Mouse (Mus musculus): ENCODE measurements around the gene Nol8. TPM values are rescaled to one million over a fixed set of nuclear protein-coding genes. Genes with fewer than 3 reads are reported as not detected.

Gene Nol8
- polyA plus RNA-seq (2015; fragmentation: Nextera tagmentation; extraction: Ambion mirVana), result 9.4 and 10.0 TPM in 2 replicates

- H3K27ac ChIP-seq (replicated peaks), result peak within 1 kb of the TSS; percentile 40
- peak within 1 kb of the TSS; percentile 59 for H3K9ac ChIP-seq (ENCODE audit: low read length)
- peak within 1 kb of the TSS; percentile 89 for H3K4me2 ChIP-seq (replicated peaks; ENCODE audit: low read depth)
- no peaks in the 10 kb centered on the region for H3K27me3 ChIP-seq (ENCODE audit: control insufficient read depth, insufficient read depth, low read length)
- peak; percentile 34 for TF ChIP-seq CTCF (IDR thresholded peaks at IDR 0.05; ENCODE audit: low read depth)
- peak; percentile 73 for TF ChIP-seq EP300 (optimal IDR thresholded peaks at IDR 0.05)
- under 1% methylated on average over 62 of the region's 68 CpGs for WGBS
- DNase-seq (ENCODE audit: low spot score) (peak; percentile 100), ATAC-seq (ENCODE audit: low FRiP score, low TSS enrichment) (peak; percentile 100)
- no peaks in the 10 kb centered on the region for H3K4me1 ChIP-seq (replicated peaks; ENCODE audit: control insufficient read depth, insufficient read depth)
- peak within 1 kb of the TSS; percentile 54 for H3K4me3 ChIP-seq (ENCODE audit: low read depth, low read length)
- no peaks in the 10 kb centered on the region for H3K9me3 ChIP-seq (ENCODE audit: control insufficient read depth, low read length)
- no peaks in the 10 kb centered on the region for H3K36me3 ChIP-seq (ENCODE audit: control insufficient read depth, insufficient read depth, low read length)
Measured at GRCm38 (mm10) chr13:49652481-49653179, at the start of gene Nol8, which contains the start of gene Cenpp. Gene Nol8, plus strand, starts transcription at chr13:49653078. Gene Cenpp, minus strand, starts transcription at chr13:49652785.

GRCm38 (mm10) chr13:49603603-49604002, 49.3 kb upstream of the Nol8 start:
- Histone ChIP-seq H3K4me2 (replicated peaks; ENCODE audit: low read depth) (no peak overlapping the region), H3K27ac (replicated peaks) (no peak overlapping the region), H3K4me3 (ENCODE audit: low read depth, low read length) (no peak overlapping the region), H3K36me3 (ENCODE audit: control insufficient read depth, insufficient read depth, low read length) (no peaks in the 10 kb centered on the region), H3K9ac (ENCODE audit: low read length) (no peak overlapping the region), H3K4me1 (replicated peaks; ENCODE audit: control insufficient read depth, insufficient read depth) (no peaks in the 10 kb centered on the region), H3K9me3 (ENCODE audit: control insufficient read depth, low read length) (no peaks in the 10 kb centered on the region), H3K27me3 (ENCODE audit: control insufficient read depth, insufficient read depth, low read length) (no peaks in the 10 kb centered on the region)
- ATAC-seq (ENCODE audit: low FRiP score, low TSS enrichment) (no peak), DNase-seq (ENCODE audit: low spot score) (no peak)
- TF ChIP-seq EP300 (optimal IDR thresholded peaks at IDR 0.05) (no peak), CTCF (IDR thresholded peaks at IDR 0.05; ENCODE audit: low read depth) (no peak)

- H3K36me3 ChIP-seq (ENCODE audit: control insufficient read depth, insufficient read depth, low read length), result no peaks in the 10 kb centered on the region
- peak within 1 kb of the TSS; percentile 39 for H3K4me3 ChIP-seq (ENCODE audit: low read depth, low read length)
- DNase-seq (ENCODE audit: low spot score), result no peak
- no peak for TF ChIP-seq CTCF (IDR thresholded peaks at IDR 0.05; ENCODE audit: low read depth)
- no peak for TF ChIP-seq EP300 (optimal IDR thresholded peaks at IDR 0.05)
- H3K27me3 ChIP-seq (ENCODE audit: control insufficient read depth, insufficient read depth, low read length), result no peaks in the 10 kb centered on the region
- H3K9ac ChIP-seq (ENCODE audit: low read length), result no peak within 1 kb of the TSS
- 51% methylated on average over 4 of the region's 4 CpGs for WGBS
- H3K4me2 ChIP-seq (replicated peaks; ENCODE audit: low read depth), result peak within 1 kb of the TSS; percentile 42
- peak within 1 kb of the TSS; percentile 67; the same call in 1 of the 2 replicates for H3K27ac ChIP-seq (replicated peaks)
- no peaks in the 10 kb centered on the region for H3K9me3 ChIP-seq (ENCODE audit: control insufficient read depth, low read length)
- no peaks in the 10 kb centered on the region for H3K4me1 ChIP-seq (replicated peaks; ENCODE audit: control insufficient read depth, insufficient read depth)
- ATAC-seq (ENCODE audit: low FRiP score, low TSS enrichment), result no peak
Measured at GRCm38 (mm10) chr13:49607714-49608113, 45.2 kb upstream of the Nol8 start, which contains the start of gene Ogn. Gene Ogn, plus strand, starts transcription at chr13:49608046.

- Histone ChIP-seq H3K4me3 (ENCODE audit: low read depth, low read length) (peak overlapping the region; percentile 39), H3K9me3 (ENCODE audit: control insufficient read depth, low read length) (no peaks in the 10 kb centered on the region), H3K4me2 (replicated peaks; ENCODE audit: low read depth) (peak overlapping the region; percentile 42), H3K27ac (replicated peaks) (peak overlapping the region; percentile 67; the same call in 1 of the 2 replicates), H3K9ac (ENCODE audit: low read length) (no peak overlapping the region), H3K36me3 (ENCODE audit: control insufficient read depth, insufficient read depth, low read length) (no peaks in the 10 kb centered on the region), H3K27me3 (ENCODE audit: control insufficient read depth, insufficient read depth, low read length) (no peaks in the 10 kb centered on the region), H3K4me1 (replicated peaks; ENCODE audit: control insufficient read depth, insufficient read depth) (no peaks in the 10 kb centered on the region)
- TF ChIP-seq CTCF (IDR thresholded peaks at IDR 0.05; ENCODE audit: low read depth) (no peak), EP300 (optimal IDR thresholded peaks at IDR 0.05) (no peak)
- WGBS, result 43% methylated on average over 4 of the region's 4 CpGs
- ATAC-seq (ENCODE audit: low FRiP score, low TSS enrichment) (no peak), DNase-seq (ENCODE audit: low spot score) (no peak)
Measured at GRCm38 (mm10) chr13:49608589-49609322, 44.1 kb upstream of the Nol8 start.

GRCm38 (mm10) chr13:49617021-49617420, 35.9 kb upstream of the Nol8 start:
- ATAC-seq (ENCODE audit: low FRiP score, low TSS enrichment), result no peak
- WGBS, result 92% methylated on average over 3 of the region's 3 CpGs
- no peak for TF ChIP-seq EP300 (optimal IDR thresholded peaks at IDR 0.05)
- no peak for TF ChIP-seq CTCF (IDR thresholded peaks at IDR 0.05; ENCODE audit: low read depth)

GRCm38 (mm10) chr13:49618365-49618764, 34.5 kb upstream of the Nol8 start:
- H3K4me2 ChIP-seq (replicated peaks; ENCODE audit: low read depth), result no peak overlapping the region
- no peaks in the 10 kb centered on the region for H3K4me1 ChIP-seq (replicated peaks; ENCODE audit: control insufficient read depth, insufficient read depth)
- no peak overlapping the region for H3K27ac ChIP-seq (replicated peaks)
- DNase-seq (ENCODE audit: low spot score) (no peak), ATAC-seq (ENCODE audit: low FRiP score, low TSS enrichment) (no peak)
- no peak overlapping the region for H3K9ac ChIP-seq (ENCODE audit: low read length)
- H3K9me3 ChIP-seq (ENCODE audit: control insufficient read depth, low read length), result no peaks in the 10 kb centered on the region
- H3K27me3 ChIP-seq (ENCODE audit: control insufficient read depth, insufficient read depth, low read length), result no peaks in the 10 kb centered on the region
- no peak overlapping the region for H3K4me3 ChIP-seq (ENCODE audit: low read depth, low read length)
- no peaks in the 10 kb centered on the region for H3K36me3 ChIP-seq (ENCODE audit: control insufficient read depth, insufficient read depth, low read length)
- TF ChIP-seq CTCF (IDR thresholded peaks at IDR 0.05; ENCODE audit: low read depth), result no peak
- no peak for TF ChIP-seq EP300 (optimal IDR thresholded peaks at IDR 0.05)

More at GRCm38 (mm10) chr13:49617021-49617420, 35.9 kb upstream of the Nol8 start:
- Histone ChIP-seq H3K9ac (ENCODE audit: low read length) (no peak overlapping the region), H3K27ac (replicated peaks) (no peak overlapping the region), H3K4me2 (replicated peaks; ENCODE audit: low read depth) (no peak overlapping the region), H3K36me3 (ENCODE audit: control insufficient read depth, insufficient read depth, low read length) (no peaks in the 10 kb centered on the region), H3K4me3 (ENCODE audit: low read depth, low read length) (no peak overlapping the region), H3K4me1 (replicated peaks; ENCODE audit: control insufficient read depth, insufficient read depth) (no peaks in the 10 kb centered on the region), H3K9me3 (ENCODE audit: control insufficient read depth, low read length) (no peaks in the 10 kb centered on the region), H3K27me3 (ENCODE audit: control insufficient read depth, insufficient read depth, low read length) (no peaks in the 10 kb centered on the region)
- no peak for DNase-seq (ENCODE audit: low spot score)
